23 mouse cellular contexts compared by ENCODE assay signal in the genomic region with DNA sequence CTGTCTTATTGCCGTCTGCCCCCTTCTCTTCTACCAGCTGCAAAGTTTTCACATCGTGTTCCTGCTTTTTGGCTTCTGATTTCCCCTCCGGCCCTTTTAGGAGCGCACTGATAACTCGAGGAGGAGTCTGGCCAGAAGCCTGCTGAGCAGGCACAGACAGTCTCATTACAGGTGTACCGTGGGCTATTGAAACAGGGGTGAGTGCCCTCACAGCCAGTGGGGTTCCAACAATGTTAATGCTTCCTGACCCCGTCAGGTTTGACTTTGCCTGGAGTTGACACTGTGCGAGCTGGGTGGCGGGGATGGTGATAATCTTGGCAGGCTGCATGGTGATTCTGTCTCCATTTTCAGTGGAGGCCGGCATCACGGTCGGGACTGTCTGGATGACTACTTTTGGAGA. TPM values are rescaled to one million over a fixed set of nuclear protein-coding genes. Genes with fewer than 3 reads are reported as not detected.
A peak's percentile ranks its signal among the peaks of the same experiment; 100 is the strongest.
DNase-seq lines count a peak whose midpoint lies in the region; ATAC-seq and TF ChIP-seq lines count a peak whose summit lies in the region.
"Had no signal": no experiment of that assay in that cellular context is flagged by ENCODE, and none has a peak within 500 bp of the region (broad histone marks: within the 10 kb centered on the region; RNA-seq: fewer than 3 reads in every experiment).

No protein-coding gene starts in this region.

- DNase-seq in forebrain, embryonic 10.5 days (ENCODE audit: extremely low spot score, low spot score), result peak; percentile 10
- DNase-seq in forebrain, postnatal 0 days, result no peak
- DNase-seq in heart, adult 18-20 months, result peak; percentile 60 to 64
- no peak for DNase-seq in heart, postnatal 4 days
- peak; percentile 47 to 56 for DNase-seq in heart, postnatal 10 days
- no peak for DNase-seq in heart, adult 8-10 months (ENCODE audit: low spot score)
- DNase-seq in limb, embryonic 10.5 days (ENCODE audit: low spot score), result peak; percentile 27
- DNase-seq: adrenal gland, adult 8-10 months; adrenal gland, postnatal 36 days; B cell, adult 2 months; cerebellum, adult 11 months; cerebellum, adult 8-10 months; cerebellum, postnatal 14 days; embryo, embryonic 11 days; kidney, adult 2 months had no signal

- H3K4me2 ChIP-seq in forebrain, postnatal 0 days (ENCODE audit: low read depth), result no peak overlapping the region
- H3K4me2 ChIP-seq: embryonic facial prominence, embryonic 15.5 days; forebrain, embryonic 12.5 days; hindbrain, embryonic 13.5 days; intestine, embryonic 15.5 days had no signal

- H3K4me3 ChIP-seq in forebrain, embryonic 10.5 days, result no peak overlapping the region
- no peak overlapping the region for H3K4me3 ChIP-seq in forebrain, postnatal 0 days (ENCODE audit: low read depth, low read length)
- H3K4me3 ChIP-seq in limb, embryonic 10.5 days, result no peak overlapping the region
- H3K4me3 ChIP-seq: embryonic facial prominence, embryonic 15.5 days; forebrain, embryonic 12.5 days; hindbrain, embryonic 13.5 days; intestine, embryonic 15.5 days had no signal

- no peaks in the 10 kb centered on the region for H3K9me3 ChIP-seq in forebrain, embryonic 10.5 days
- no peaks in the 10 kb centered on the region for H3K9me3 ChIP-seq in forebrain, postnatal 0 days (ENCODE audit: low read length)
- H3K9me3 ChIP-seq in limb, embryonic 10.5 days (replicated peaks), result no peaks in the 10 kb centered on the region
- H3K9me3 ChIP-seq: embryonic facial prominence, embryonic 15.5 days; forebrain, embryonic 12.5 days; G1E; hindbrain, embryonic 13.5 days; intestine, embryonic 15.5 days had no signal

- H3K4me1 ChIP-seq in forebrain, embryonic 10.5 days, result no peaks in the 10 kb centered on the region
- H3K4me1 ChIP-seq in forebrain, postnatal 0 days (ENCODE audit: insufficient read depth), result no peaks in the 10 kb centered on the region
- no peaks in the 10 kb centered on the region for H3K4me1 ChIP-seq in limb, embryonic 10.5 days
- H3K4me1 ChIP-seq: embryonic facial prominence, embryonic 15.5 days; forebrain, embryonic 12.5 days; hindbrain, embryonic 13.5 days; intestine, embryonic 15.5 days had no signal

- no peak for ATAC-seq in forebrain, postnatal 0 days
- ATAC-seq: CD4-positive, CD25-positive, alpha-beta regulatory T cell, adult 4 months; forebrain, embryonic 16.5 days; hindbrain, postnatal 0 days; intestine, embryonic 15.5 days had no signal

- 89% methylated on average over 12 of the region's 12 CpGs for WGBS in forebrain, embryonic 10.5 days
- 87% methylated on average over 12 of the region's 12 CpGs for WGBS in forebrain, postnatal 0 days
- WGBS in limb, embryonic 10.5 days, result 93% methylated on average over 12 of the region's 12 CpGs

- no peak overlapping the region for H3K9ac ChIP-seq in forebrain, postnatal 0 days
- H3K9ac ChIP-seq: embryonic facial prominence, embryonic 15.5 days; forebrain, embryonic 12.5 days; hindbrain, embryonic 13.5 days; intestine, embryonic 15.5 days had no signal

- no peaks in the 10 kb centered on the region for H3K27me3 ChIP-seq in forebrain, embryonic 10.5 days (ENCODE audit: poor library complexity, severe bottlenecking)
- H3K27me3 ChIP-seq in forebrain, postnatal 0 days (ENCODE audit: insufficient read depth, low read length), result no peaks in the 10 kb centered on the region
- H3K27me3 ChIP-seq in limb, embryonic 10.5 days (ENCODE audit: low read depth, poor library complexity, severe bottlenecking), result no peaks in the 10 kb centered on the region
- H3K27me3 ChIP-seq: embryonic facial prominence, embryonic 15.5 days; forebrain, embryonic 12.5 days; hindbrain, embryonic 13.5 days; intestine, embryonic 15.5 days had no signal

- no peak for TF ChIP-seq CTCF in forebrain, postnatal 0 days (IDR thresholded peaks at IDR 0.05; ENCODE audit: low read depth)

- peaks cover 98% of the 10 kb centered on the region for H3K36me3 ChIP-seq in forebrain, embryonic 10.5 days (replicated peaks)
- H3K36me3 ChIP-seq in forebrain, postnatal 0 days (ENCODE audit: insufficient read depth), result peaks cover 65% of the 10 kb centered on the region
- peaks cover 99% of the 10 kb centered on the region for H3K36me3 ChIP-seq in limb, embryonic 10.5 days

- H3K27ac ChIP-seq in forebrain, embryonic 10.5 days, result no peak overlapping the region
- H3K27ac ChIP-seq in forebrain, postnatal 0 days (ENCODE audit: low read depth, low read length), result no peak overlapping the region
- no peak overlapping the region for H3K27ac ChIP-seq in limb, embryonic 10.5 days
- H3K27ac ChIP-seq: embryonic facial prominence, embryonic 15.5 days; forebrain, embryonic 12.5 days; hindbrain, embryonic 13.5 days; hindbrain, postnatal 0 days; intestine, embryonic 15.5 days had no signal

- intact Hi-C loops in heart, postnatal 10 days (cut with DNase I), result no loop called here

RNA-seq across cellular contexts. Expression of gene Noct, which starts 32.2 kb away (rescaled TPM):
- 11.2 and 11.3 TPM in 2 replicates for polyA plus RNA-seq in forebrain, embryonic 10.5 days (2016; fragmentation: Nextera tagmentation; extraction: Ambion mirVana)
- 31.5 and 33.7 TPM in 2 replicates for total RNA-seq in forebrain, postnatal 0 days (2014; rRNA removed)
- polyA plus RNA-seq in forebrain, postnatal 0 days (2015; fragmentation: Nextera tagmentation; extraction: Ambion mirVana), result 27.0 and 32.6 TPM in 2 replicates
- 10 to 100 TPM; 42.3 to 52.1 TPM for total RNA-seq in heart, adult 18-20 months (2021)
- 10 to 100 TPM; 27.8 to 31.0 TPM for total RNA-seq in heart, postnatal 4 days (2021)
- 10 to 100 TPM; 28.9 to 75.4 TPM for total RNA-seq in heart, postnatal 10 days (2021)
- 10 to 100 TPM; 32.2 to 45.2 (median 41.6) TPM for total RNA-seq in heart, adult 8-10 months (2022)
- polyA plus RNA-seq in limb, embryonic 10.5 days (2016; fragmentation: Nextera tagmentation; extraction: Ambion mirVana), result 11.0 and 11.9 TPM in 2 replicates

Comparison
In these comparisons a context has a peak if more than half of its experiments do, and no peak if none do; other contexts are left out.
1. DNase-seq: peak in forebrain, embryonic 10.5 days (single experiment), heart, adult 18-20 months (2 of 2), heart, postnatal 10 days (2 of 2) and limb, embryonic 10.5 days (single experiment); none in forebrain, postnatal 0 days (single experiment), heart, postnatal 4 days (single experiment) and heart, adult 8-10 months (single experiment).